Mouse (Mus musculus): ENCODE measurements around the gene Sypl2. TPM values are rescaled to one million over a fixed set of nuclear protein-coding genes. Genes with fewer than 3 reads are reported as not detected.
"Not testable (repeated sequence)": the region's sequence is repeated elsewhere in the genome, so short reads cannot be mapped to it uniquely, and the experiment has no call there.

Gene Sypl2
- total RNA-seq (2021) = 1 to 10 TPM in 1 of 2 experiments, under 1 TPM in 1; 0.46 to 1.4 TPM
- long read RNA-seq, experiment 1, full-length matches to known transcripts = 1 of 1 reads
- long read RNA-seq, experiment 1, partial matches to known transcripts = 0 of 1 reads
- long read RNA-seq, experiment 1, other reads (novel, unspliced or antisense) = 0 of 1 reads
- long read RNA-seq, experiment 2, full-length matches to known transcripts = 1 of 1 reads
- long read RNA-seq, experiment 2, partial matches to known transcripts = 0 of 1 reads
- long read RNA-seq, experiment 2, other reads (novel, unspliced or antisense) = 0 of 1 reads

DNA sequence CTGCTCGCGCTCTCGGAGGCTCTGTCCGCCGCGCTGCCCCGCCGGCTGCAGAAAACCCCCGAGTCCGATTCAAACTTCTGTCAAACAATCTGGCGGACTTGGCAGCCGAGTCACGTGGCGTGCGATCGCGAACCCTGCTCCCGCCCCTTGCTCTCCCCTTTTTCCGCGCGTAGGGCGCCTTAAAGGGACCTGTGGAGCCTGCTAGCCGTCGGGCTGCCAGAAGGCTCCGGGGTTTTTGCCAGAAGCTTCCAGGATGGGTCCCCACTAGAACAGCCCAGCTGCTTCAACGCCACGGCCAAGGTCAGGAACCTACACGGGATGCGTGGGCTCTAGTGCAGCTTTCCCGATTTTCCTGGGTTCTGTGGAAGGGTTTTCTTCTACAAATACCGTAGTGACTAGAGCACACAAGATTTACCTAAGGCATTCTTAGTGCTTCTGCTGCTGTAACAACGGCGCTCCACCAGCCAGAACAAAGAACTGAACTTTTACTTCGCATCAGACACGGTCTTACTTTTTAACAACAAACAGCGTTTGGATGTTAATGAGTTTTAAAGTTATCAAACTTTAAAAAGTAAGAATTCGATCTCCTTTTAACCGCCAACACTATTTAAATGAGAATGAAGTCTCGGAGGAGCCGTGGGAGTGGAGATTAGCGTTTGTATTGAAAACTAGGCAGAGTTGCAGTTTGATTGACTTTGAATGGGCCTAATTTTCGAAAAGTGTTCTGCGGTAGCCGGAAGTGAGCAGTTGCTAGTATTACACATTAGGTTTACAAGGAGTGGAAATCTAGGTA is at the start of gene Sypl2:
Gene Sypl2, minus strand, starts transcription at position 91 of the 793 bp plus-strand sequence.
- no peak for DNase-seq (ENCODE audit: low spot score in 2 of 2)

DNA sequence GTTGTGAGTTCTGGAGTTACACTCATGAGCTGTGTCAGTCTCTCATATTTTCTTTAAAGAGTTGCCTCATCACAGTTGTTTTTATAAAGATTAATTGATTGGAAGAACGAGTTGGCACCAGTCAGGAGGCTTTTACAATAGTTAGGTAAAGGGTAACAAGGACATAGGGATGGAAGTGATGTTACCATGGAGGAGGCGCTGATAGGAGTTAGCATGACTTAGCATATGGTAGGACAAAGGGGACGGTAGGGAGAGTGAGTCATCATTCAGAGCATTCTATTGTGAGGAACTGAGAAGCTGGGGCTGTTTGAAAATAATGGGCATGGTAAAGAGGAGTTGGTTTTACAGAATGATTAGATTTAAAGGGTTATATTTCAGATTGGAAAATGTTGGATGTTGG is 32.9 kb upstream of the Sypl2 start:
- DNase-seq (ENCODE audit: low spot score in 2 of 2) = no peak

DNA sequence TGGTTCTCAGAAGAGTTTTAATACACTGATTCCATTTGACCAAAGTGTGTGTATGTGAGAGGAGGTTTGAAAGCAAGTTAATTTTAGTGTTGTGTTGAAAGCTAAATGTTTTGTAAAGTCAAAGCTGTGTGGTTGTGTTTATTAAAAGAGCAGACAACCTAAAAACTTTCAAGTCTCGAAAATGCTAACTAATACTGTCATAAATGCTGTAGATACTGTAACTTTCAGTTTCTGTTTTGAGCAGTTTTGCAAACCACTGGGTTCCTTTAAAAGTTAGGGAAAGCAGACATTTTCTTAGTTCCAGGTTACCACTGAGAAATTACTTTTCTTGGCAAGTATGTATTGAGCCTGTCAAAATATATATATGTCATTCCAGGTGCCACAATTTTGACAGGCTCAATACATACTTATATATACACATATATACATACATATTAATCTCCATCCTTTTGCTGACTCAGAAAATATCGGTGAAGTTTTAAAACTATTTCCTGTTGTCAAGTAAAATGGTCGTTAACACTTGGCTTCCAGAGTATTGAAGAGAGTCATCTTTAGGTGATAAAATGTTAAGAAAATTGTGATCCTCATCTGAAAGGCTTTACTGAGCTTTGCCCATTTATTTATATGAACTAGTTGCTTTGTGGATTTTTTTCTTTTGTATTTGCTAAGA is 31.5 kb upstream of the Sypl2 start:
- DNase-seq (ENCODE audit: low spot score in 2 of 2) = no peak

DNA sequence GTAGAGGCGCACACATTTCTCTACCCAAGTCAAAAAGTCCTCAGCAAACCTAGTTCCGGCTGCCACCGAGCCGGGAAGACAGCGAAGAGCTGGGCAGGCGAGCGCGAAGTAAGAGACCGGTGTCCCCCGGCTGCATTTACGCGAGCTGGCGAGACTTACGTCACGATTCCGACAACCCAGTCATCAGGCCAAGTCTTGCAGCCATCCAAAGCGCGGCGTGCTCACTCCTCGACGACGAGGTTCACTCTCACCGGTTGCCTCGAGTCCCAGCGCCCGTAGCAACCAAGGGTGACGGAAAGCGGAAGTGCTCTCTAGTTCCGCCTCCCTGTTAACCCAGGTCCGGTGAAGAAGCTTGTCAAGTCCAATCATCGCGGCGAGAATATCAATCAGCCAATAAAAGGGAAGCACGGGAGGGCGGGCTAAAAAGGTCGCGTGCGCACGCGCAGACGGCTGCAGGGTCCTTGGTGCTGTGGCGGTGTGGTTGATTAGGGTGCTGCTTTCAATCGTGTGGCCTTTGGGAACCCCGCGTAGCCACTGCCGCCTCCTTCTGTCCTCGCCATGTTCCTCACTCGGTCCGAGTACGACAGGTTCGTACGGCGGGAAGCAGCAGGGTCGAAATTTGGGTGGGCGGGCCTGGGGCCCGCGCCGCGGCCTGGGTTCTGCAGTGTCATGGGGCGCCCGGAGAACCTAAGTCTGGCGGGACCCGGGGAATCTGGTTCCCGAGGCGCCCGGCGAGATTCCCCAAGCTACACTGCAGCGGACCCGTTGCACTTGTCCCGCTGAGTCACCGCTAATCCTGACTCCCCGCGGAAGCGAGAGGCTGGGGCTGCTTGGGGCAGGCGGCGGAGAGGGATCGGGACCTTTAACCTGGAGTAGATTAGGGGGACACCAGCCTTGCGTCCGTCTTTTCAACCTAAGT is 30.5 kb upstream of the Sypl2 start, which contains the start of gene Psma5:
Gene Psma5, plus strand, starts transcription at position 208 of the 919 bp plus-strand sequence.
- DNase-seq (ENCODE audit: low spot score in 2 of 2) = peak; percentile 81 to 84

DNA sequence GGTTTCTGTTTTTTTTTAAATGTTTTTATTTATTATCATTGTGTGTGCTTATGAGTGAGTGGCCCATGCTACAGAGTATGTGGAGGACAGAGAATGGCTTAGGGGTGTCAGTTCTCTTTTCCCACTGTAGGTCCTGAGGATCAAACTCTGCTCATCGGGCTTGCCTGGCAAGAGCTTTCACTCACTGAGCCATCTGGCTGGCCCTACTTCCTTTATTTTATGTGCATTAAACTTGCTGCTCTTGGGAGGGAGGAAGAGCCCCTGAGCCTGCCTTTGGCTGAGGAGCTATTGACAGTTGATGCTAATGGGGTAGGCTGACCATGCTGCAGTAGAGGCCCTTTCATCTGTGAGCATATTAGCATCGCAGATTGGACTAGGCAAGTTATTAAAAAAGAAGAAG is 20.4 kb upstream of the Sypl2 start:
- DNase-seq (ENCODE audit: low spot score in 2 of 2) = no peak

GRCm38 (mm10) chr3:108241243-108241839 is 14.9 kb upstream of the Sypl2 start:
- DNase-seq (ENCODE audit: low spot score in 2 of 2) = no peak

GRCm38 (mm10) chr3:108237474-108238102 is 11.1 kb upstream of the Sypl2 start:
- DNase-seq (ENCODE audit: low spot score in 2 of 2) = not testable (repeated sequence)

GRCm38 (mm10) chr3:108231646-108232045 is 5.2 kb upstream of the Sypl2 start:
- no peak for DNase-seq (ENCODE audit: low spot score in 2 of 2)

DNA sequence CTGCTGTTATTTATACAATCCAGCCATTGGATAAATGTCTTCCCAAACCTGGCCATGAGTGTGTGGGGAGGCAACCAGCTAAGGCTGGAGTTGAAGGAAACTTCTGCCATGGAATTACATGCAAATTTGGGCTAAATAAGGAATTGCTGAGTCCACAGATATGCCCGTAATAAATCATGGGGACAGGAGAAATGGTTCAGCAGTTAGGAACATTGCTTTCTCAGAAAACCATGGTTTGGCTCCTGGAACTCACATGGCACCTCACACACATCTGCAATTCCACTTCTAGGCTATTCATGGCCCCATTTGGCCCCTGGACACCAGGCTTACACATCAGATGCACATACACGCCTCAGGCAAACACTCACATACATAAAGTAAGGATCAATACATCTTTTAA is 1.1 kb upstream of the Sypl2 start:
- DNase-seq (ENCODE audit: low spot score in 2 of 2) = no peak

- peak in 1 of 2 experiments; percentile 41 for DNase-seq (ENCODE audit: low spot score in 2 of 2)
These were observed 514 bp downstream of the Sypl2 start for GRCm38 (mm10) chr3:108225711-108226557.

DNA sequence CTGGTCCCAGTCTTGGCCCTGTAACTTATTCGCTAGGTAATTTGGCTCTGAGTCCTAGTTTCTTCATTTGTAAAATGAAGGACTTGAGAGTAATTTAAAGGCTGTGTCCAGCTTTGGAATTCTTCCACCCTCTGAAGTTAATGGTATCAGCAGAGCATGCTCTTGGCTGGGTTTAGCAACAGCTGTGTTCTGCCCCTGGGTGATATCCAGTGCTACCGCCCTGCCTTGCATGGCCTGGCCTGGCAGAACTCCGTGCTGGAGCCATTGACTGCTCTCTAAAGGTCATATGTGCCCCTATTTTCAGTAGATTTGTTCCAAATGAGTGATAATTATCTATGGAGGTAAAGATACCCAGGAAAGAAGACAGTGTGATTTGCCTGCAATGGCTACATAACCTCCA is 5.8 kb downstream of the Sypl2 start:
- DNase-seq (ENCODE audit: low spot score in 2 of 2) = no peak

- no peak for DNase-seq (ENCODE audit: low spot score in 2 of 2)
These were observed 11.7 kb downstream of the Sypl2 start for GRCm38 (mm10) chr3:108214734-108215133.

DNA sequence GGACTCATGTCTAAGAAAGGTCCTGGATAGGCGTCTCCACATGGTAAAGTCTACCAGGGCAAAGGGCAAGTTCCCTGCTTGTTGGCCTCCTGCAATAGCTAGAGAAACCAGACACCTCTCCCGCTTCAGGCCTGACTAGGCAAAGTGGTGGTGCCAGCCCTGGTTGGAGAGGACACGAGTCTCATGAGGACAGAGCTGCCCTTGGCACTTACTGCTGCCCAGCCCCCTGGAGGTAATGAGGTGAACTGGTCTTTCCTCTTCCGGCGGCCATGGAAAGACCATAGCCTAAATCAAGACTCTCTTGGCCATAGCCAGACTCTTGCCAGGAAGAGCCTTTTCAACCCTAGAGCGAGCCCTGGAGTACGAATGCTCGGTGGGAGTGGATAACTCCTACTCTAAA is 14.0 kb downstream of the Sypl2 start:
- DNase-seq (ENCODE audit: low spot score in 2 of 2) = no peak

GRCm38 (mm10) chr3:108211845-108212244 is 14.6 kb downstream of the Sypl2 start:
- no peak for DNase-seq (ENCODE audit: low spot score in 2 of 2)

- no peak for DNase-seq (ENCODE audit: low spot score in 2 of 2)
These were observed 15.7 kb downstream of the Sypl2 start, which contains the start of gene Atxn7l2 for GRCm38 (mm10) chr3:108210771-108211139. Atxn7l2 (minus strand) TSS chr3:108210934.

DNA sequence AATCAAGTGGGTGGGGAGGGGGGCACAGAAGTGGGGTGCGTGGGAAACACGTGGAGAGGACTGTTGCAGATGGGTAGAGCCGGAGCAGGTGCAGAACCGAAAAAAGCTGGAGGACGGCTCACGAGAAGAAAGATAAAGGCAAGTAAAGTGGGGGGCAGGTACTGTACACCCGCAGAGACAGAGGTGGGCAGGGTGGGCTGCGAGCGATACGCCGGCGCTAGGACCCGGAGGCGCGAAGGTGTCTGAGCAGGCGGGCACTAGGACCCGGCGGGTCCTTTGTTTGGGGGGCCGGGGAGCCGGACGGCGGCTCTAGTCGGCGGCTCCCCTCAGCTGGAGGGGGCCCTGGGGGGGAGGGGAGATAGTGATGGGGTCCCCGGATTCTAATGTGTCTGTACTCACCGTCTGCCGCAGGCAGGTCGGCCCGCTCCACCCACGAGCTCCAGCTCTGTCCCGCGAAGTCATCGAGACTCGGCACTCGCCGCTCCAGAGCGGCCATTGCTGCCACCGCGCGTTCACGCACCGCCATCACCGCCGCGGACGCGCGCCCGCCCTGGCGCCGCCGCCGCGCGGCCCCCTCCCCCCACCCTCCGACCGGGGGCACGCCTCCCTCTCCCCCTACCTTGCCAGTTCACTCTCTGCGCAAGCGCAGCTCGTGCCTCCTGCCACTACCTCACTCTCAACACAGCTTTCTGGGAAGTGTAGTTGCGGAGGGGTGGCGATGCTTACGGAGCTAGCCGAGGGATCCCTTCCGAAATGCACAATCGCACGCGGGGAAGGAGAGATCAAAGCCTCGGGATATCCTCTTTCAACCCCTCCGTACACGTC is 16.3 kb downstream of the Sypl2 start:
- DNase-seq (ENCODE audit: low spot score in 2 of 2) = peak; percentile 86 to 89

DNA sequence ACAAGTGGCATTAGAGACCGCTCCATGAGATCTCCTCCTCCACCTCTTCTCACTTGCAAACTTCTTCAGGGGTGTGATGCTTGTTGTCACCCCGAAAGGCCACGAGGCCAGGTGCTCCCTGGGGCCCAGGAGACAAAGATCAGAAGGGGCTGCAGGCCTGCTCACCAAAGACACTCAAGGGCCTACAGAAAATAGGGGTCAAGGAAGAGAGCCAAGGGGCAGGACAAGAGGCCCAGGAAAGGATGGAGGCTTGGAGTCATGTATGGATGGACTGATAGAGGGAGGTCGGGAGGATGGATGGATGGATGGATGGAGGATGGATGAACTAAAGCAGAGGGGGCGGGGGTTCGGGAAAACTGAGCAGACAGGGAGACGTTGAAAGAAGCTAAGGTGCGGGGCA is 16.9 kb downstream of the Sypl2 start:
- DNase-seq (ENCODE audit: low spot score in 2 of 2) = no peak

DNA sequence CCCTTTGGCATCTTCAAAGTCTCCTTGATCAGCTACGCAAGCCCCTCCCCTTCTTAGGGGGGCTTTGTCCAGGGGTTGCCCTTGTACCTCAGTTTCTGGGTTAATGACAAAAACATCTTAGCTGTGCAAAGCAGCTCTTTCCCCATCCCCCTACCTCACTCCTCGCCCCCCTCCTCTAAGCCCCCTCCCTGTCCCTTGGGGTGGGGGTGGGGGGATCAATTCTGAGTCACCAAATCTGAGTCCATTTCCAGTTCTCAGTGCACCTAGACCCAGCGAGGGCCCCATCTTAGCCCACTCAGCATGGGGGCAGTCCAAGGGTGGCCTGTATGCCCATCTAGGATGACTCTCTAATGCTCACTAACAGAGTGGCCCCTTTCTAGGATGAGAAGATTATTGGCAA is 17.4 kb downstream of the Sypl2 start:
- no peak for DNase-seq (ENCODE audit: low spot score in 2 of 2)

Measured in adrenal gland, adult 18-20 months (tissue).